Mouse (Mus musculus) intestine, postnatal 0 days (tissue): ENCODE results near the gene Cbarp. TPM values are rescaled to one million over a fixed set of nuclear protein-coding genes. Genes with fewer than 3 reads are reported as not detected.

Experiments used
- ATAC-seq: fragments of 200-750 bp; cut with Nextera tagmentation; 2 replicates; pipeline ENCODE4 v1.8.0; 2017; ENCODE audit warnings: mild to moderate bottlenecking, moderate TSS enrichment, moderate library complexity
- H3K27ac ChIP-seq: fragments of 300-500 bp; sonication (generic); 2 replicates; pipeline ENCODE4 v1.5.1; 2014; ENCODE audit warnings: mild to moderate bottlenecking, low read depth, low read length, moderate library complexity
- H3K27me3 ChIP-seq: fragments of 300-500 bp; sonication (generic); replicated peaks from 2 replicates; pipeline ENCODE4 v1.6.1; 2014; ENCODE audit warnings: low read length, mixed read lengths; ENCODE audit not compliant: control insufficient read depth, insufficient read depth
- H3K36me3 ChIP-seq: fragments of 300-500 bp; sonication (generic); 2 replicates; pipeline ENCODE4 v1.6.1; 2014; ENCODE audit warnings: mild to moderate bottlenecking, moderate library complexity; ENCODE audit not compliant: control insufficient read depth, insufficient read depth
- H3K4me1 ChIP-seq: fragments of 300-500 bp; sonication (generic); replicated peaks from 2 replicates; pipeline ENCODE4 v1.6.1; 2014; ENCODE audit warnings: antibody characterized with exemption, low read length, mixed read lengths; ENCODE audit not compliant: control insufficient read depth, insufficient read depth
- H3K4me2 ChIP-seq: fragments of 300-500 bp; sonication (generic); replicated peaks from 2 replicates; pipeline ENCODE4 v1.6.1; 2014; ENCODE audit warnings: low read depth, mild to moderate bottlenecking, moderate library complexity
- H3K4me3 ChIP-seq: fragments of 300-500 bp; sonication (generic); 2 replicates; pipeline ENCODE4 v1.5.1; 2014; ENCODE audit warnings: low read depth, low read length
- H3K9ac ChIP-seq: fragments of 300-500 bp; sonication (generic); 2 replicates; pipeline ENCODE4 v1.6.1; 2014; ENCODE audit warnings: mild to moderate bottlenecking, low read depth, low read length
- H3K9me3 ChIP-seq: fragments of 300-500 bp; sonication (generic); 2 replicates; pipeline ENCODE4 v1.6.1; 2016; ENCODE audit warnings: mixed run types; ENCODE audit not compliant: control insufficient read depth
- CTCF ChIP-seq: sonication (generic); IDR thresholded peaks from 2 replicates; pipeline ENCODE4 v1.5.1; 2016; ENCODE audit warnings: low read depth, mild to moderate bottlenecking, control low read depth, antibody characterized with exemption, moderate library complexity
- WGBS: fragments of 180-500 bp; shearing (Covaris S2); extraction: QIAGEN DNeasy Blood & Tissue Kit; methylation state at CpG from one replicate; pipeline ENCODE4 v1.1.7; 2014; 5-methylcytosine and 5-hydroxymethylcytosine counted together
- polyA plus RNA-seq: library from polyadenylated mRNA; unstranded; fragments of >200 nt; fragmentation: Nextera tagmentation; extraction: Ambion mirVana; gene quantifications from 2 replicates; pipeline ENCODE4 v1.2.1, GENCODE M21; 2015

The Cbarp gene
- polyA plus RNA-seq, 1 experiment from 2014 or later = 2.1 TPM

DNA sequence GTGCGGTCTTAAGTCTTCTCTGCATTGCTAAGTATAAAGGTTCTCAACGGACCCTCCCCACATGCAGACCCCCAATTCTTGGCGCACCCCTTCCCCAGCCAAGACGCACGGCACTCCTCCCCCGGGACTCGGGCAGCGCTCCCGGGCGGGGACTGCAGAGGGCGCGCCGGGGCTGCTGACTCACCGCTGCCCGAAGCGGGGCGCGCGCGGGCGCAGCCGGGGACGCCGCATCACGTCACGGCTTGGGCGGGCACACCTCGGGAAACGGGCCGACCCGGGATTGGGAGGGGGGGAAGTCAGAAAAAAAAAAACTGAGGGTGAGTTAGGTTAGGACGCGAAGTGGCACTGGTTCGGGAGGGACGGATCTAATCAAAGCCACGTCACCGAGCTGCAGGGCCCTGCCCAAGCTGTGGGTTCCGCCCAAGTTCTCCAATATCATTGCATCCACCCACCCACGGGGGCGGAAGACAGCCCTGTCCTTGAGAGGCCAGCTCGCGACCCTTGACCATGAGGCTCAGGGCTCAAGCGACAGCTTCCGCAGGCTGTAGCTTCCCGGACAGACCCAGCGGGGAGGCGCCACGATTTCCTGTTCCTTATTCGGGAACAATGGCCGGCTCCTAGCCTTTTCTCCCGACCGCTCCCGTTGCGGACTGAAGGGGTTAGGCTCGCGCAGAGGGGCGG, 8.1 kb upstream of the Cbarp start:
- peak overlapping the region; percentile 86 for H3K4me2 ChIP-seq
- peak overlapping the region; percentile 97 for H3K27ac ChIP-seq
- H3K27me3 ChIP-seq = no peaks in the 10 kb centered on the region
- TF ChIP-seq CTCF = peak; percentile 88
- WGBS = under 1% methylated on average over 55 of the region's 57 CpGs
- no peaks in the 10 kb centered on the region for H3K9me3 ChIP-seq
- peak overlapping the region; percentile 95 for H3K4me3 ChIP-seq
- H3K4me1 ChIP-seq = peaks cover 20% of the 10 kb centered on the region
- ATAC-seq = peak; percentile 50
- peak overlapping the region; percentile 74 for H3K9ac ChIP-seq
- peaks cover 53% of the 10 kb centered on the region for H3K36me3 ChIP-seq

GRCm38 (mm10) chr10:80147719-80148601, 7.3 kb upstream of the Cbarp start, which contains the start of gene Midn:
Midn (plus strand) TSS chr10:80148272.
- H3K4me2 ChIP-seq = peak within 1 kb of the TSS; percentile 86
- peaks cover 15% of the 10 kb centered on the region for H3K4me1 ChIP-seq
- peak; percentile 81 for TF ChIP-seq CTCF
- no peaks in the 10 kb centered on the region for H3K27me3 ChIP-seq
- peak; percentile 50 for ATAC-seq
- peaks cover 50% of the 10 kb centered on the region for H3K36me3 ChIP-seq
- H3K9ac ChIP-seq = peak within 1 kb of the TSS; percentile 74
- H3K27ac ChIP-seq = peak within 1 kb of the TSS; percentile 97
- no peaks in the 10 kb centered on the region for H3K9me3 ChIP-seq
- WGBS = 2% methylated on average over 37 of the region's 42 CpGs
- peak within 1 kb of the TSS; percentile 95 for H3K4me3 ChIP-seq

- Histone ChIP-seq H3K36me3 (peaks cover 48% of the 10 kb centered on the region), H3K9ac (no peak overlapping the region), H3K27ac (peak overlapping the region; percentile 97), H3K4me3 (peak overlapping the region; percentile 95; the same call in 1 of the 2 replicates), H3K9me3 (no peaks in the 10 kb centered on the region), H3K27me3 (no peaks in the 10 kb centered on the region), H3K4me1 (peaks cover 10% of the 10 kb centered on the region; the same call in 1 of the 2 replicates), H3K4me2 (peak overlapping the region; percentile 86)
- WGBS = 35% methylated on average over 5 of the region's 5 CpGs
- no peak for TF ChIP-seq CTCF
- no peak for ATAC-seq
Measured at GRCm38 (mm10) chr10:80147146-80147718, 6.6 kb upstream of the Cbarp start.

GRCm38 (mm10) chr10:80146568-80147011, 6.0 kb upstream of the Cbarp start:
- Histone ChIP-seq H3K27me3 (no peaks in the 10 kb centered on the region), H3K4me2 (peak overlapping the region; percentile 86), H3K4me1 (0 out of 2 replicates have a peak, but pooled peaks cover 5% of the 10 kb centered on the region), H3K9ac (0 out of 2 replicates have a peak overlapping the region, but pooled peaks have one; percentile 31), H3K36me3 (peaks cover 43% of the 10 kb centered on the region), H3K4me3 (no peak overlapping the region), H3K9me3 (no peaks in the 10 kb centered on the region), H3K27ac (peak overlapping the region; percentile 97)
- TF ChIP-seq CTCF = no peak
- peak; percentile 5 for ATAC-seq
- WGBS = 56% methylated on average over 4 of the region's 4 CpGs

DNA sequence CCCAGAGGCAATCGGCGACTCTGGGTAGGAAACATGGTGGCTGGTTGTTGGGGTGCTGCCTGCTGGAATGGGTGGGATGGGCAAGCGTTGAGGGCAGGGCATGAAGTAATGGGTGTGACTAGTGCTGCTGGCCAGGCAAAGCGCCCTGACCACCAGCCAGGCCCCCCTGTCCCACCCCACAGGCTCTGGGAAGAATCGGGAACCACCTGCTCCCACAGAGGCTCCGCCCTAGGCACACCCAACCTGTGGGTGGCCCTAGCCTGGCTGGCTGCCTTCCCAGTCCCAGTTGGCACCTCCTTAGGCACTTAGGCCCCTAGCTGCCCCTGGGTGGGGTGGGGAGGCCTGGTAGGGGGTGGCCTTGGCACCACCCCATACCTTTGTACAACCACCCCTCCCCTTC, 5.3 kb upstream of the Cbarp start:
- H3K27ac ChIP-seq = peak overlapping the region; percentile 97
- H3K27me3 ChIP-seq = no peaks in the 10 kb centered on the region
- 0 out of 2 replicates have a peak, but pooled peaks cover 5% of the 10 kb centered on the region for H3K4me1 ChIP-seq
- TF ChIP-seq CTCF = no peak
- no peak for ATAC-seq
- peaks cover 40% of the 10 kb centered on the region for H3K36me3 ChIP-seq
- peak overlapping the region; percentile 31; the same call in 1 of the 2 replicates for H3K9ac ChIP-seq
- peak overlapping the region; percentile 86 for H3K4me2 ChIP-seq
- WGBS = 47% methylated on average over 6 of the region's 6 CpGs
- H3K9me3 ChIP-seq = no peaks in the 10 kb centered on the region
- no peak overlapping the region for H3K4me3 ChIP-seq
